8 mouse cellular contexts compared by ENCODE assay signal in the genomic region with DNA sequence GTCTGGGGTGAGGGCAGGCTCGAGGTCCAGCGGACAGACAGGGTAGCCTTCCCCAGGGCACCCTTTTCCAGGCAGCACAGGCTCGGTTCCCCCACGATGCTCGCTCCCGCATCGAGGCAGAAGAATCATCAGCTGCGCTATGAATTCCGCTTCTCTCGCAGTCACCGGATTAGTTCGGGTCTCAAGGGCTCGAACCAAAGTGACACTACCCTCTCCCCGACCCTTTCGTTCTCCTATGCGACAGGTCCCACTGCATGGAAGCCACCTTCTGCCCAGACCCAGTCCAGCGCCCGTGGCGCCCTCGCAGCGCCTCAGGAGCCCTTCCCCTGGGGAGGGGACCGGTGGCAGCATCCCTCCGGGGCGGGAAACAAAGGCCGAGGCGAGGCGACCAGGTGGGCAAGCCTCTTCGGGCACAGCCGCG. TPM values are rescaled to one million over a fixed set of nuclear protein-coding genes. Genes with fewer than 3 reads are reported as not detected.
DNase-seq lines count a peak whose midpoint lies in the region; ATAC-seq and TF ChIP-seq lines count a peak whose summit lies in the region.

No protein-coding gene starts in this region.

- WGBS in hindbrain, embryonic 16.5 days, result 0% methylated on average over 30 of the region's 30 CpGs
- WGBS in midbrain, postnatal 0 days, result under 1% methylated on average over 29 of the region's 30 CpGs

- H3K9ac ChIP-seq in hindbrain, embryonic 16.5 days (ENCODE audit: low read depth, low read length), result peak overlapping the region; percentile 72
- H3K9ac ChIP-seq in midbrain, postnatal 0 days (replicated peaks; ENCODE audit: low read length, poor library complexity, severe bottlenecking), result peak overlapping the region; percentile 78

- no peaks in the 10 kb centered on the region for H3K36me3 ChIP-seq in hindbrain, embryonic 16.5 days (ENCODE audit: control insufficient read depth, insufficient read depth, low read length)
- H3K36me3 ChIP-seq in midbrain, postnatal 0 days (ENCODE audit: insufficient read depth, low read length), result no peaks in the 10 kb centered on the region

- intact Hi-C loops in heart, postnatal 25 days (cut with DNase I), result no loop called here

- DNase-seq in heart, adult 11 months, result peak; percentile 89
- no peak for DNase-seq in heart, postnatal 25 days (ENCODE audit: low spot score)
- peak; percentile 4 for DNase-seq in urinary bladder, postnatal 14 days (ENCODE audit: low spot score)
- no peak for DNase-seq in urinary bladder, adult 2 months (ENCODE audit: low spot score)
- DNase-seq in midbrain, postnatal 0 days (ENCODE audit: low spot score), result peak; percentile 17
- DNase-seq in spleen, adult 12 weeks (ENCODE audit: low spot score), result no peak
- DNase-seq in frontal cortex, adult 2 months (ENCODE audit: extremely low spot score in 1 of 2, low spot score in 1 of 2), result no peak

- H3K27ac ChIP-seq in hindbrain, embryonic 16.5 days (ENCODE audit: low read depth, low read length), result peak overlapping the region; percentile 44
- H3K27ac ChIP-seq in midbrain, postnatal 0 days (ENCODE audit: low read depth, low read length), result peak overlapping the region; percentile 48; the same call in 1 of the 2 replicates

- H3K4me2 ChIP-seq in hindbrain, embryonic 16.5 days (ENCODE audit: low read length), result peak overlapping the region; percentile 67
- peak overlapping the region; percentile 77 for H3K4me2 ChIP-seq in midbrain, postnatal 0 days (ENCODE audit: low read depth, low read length, poor library complexity, severe bottlenecking)

- ATAC-seq in hindbrain, embryonic 16.5 days, result no peak
- peak; percentile 20; the same call in 1 of the 2 replicates for ATAC-seq in midbrain, postnatal 0 days (ENCODE audit: low FRiP score)

- H3K9me3 ChIP-seq in hindbrain, embryonic 16.5 days (ENCODE audit: control insufficient read depth, low read length), result no peaks in the 10 kb centered on the region
- no peaks in the 10 kb centered on the region for H3K9me3 ChIP-seq in midbrain, postnatal 0 days (ENCODE audit: low read length)

- no peaks in the 10 kb centered on the region for H3K27me3 ChIP-seq in hindbrain, embryonic 16.5 days (replicated peaks; ENCODE audit: control insufficient read depth, insufficient read depth, low read length)
- no peaks in the 10 kb centered on the region for H3K27me3 ChIP-seq in midbrain, postnatal 0 days (ENCODE audit: insufficient read depth, low read length)

- TF ChIP-seq CTCF in midbrain, postnatal 0 days (IDR thresholded peaks at IDR 0.05), result no peak

- peak overlapping the region; percentile 64 for H3K4me3 ChIP-seq in hindbrain, embryonic 16.5 days (ENCODE audit: low read length)
- peak overlapping the region; percentile 77 for H3K4me3 ChIP-seq in midbrain, postnatal 0 days (ENCODE audit: low read depth, low read length)

- peaks cover 8% of the 10 kb centered on the region for H3K4me1 ChIP-seq in hindbrain, embryonic 16.5 days (ENCODE audit: control insufficient read depth, insufficient read depth, low read depth, low read length)
- no peaks in the 10 kb centered on the region for H3K4me1 ChIP-seq in midbrain, postnatal 0 days (ENCODE audit: insufficient read depth, low read length)

RNA-seq across cellular contexts. Expression of gene Tmem108, which starts 0.5 kb away (rescaled TPM):
- total RNA-seq in heart, postnatal 25 days (2021), result 1 to 10 TPM; 3.8 to 6.1 TPM
- polyA plus RNA-seq in urinary bladder, adult 2 months (2012; rRNA removed), result 0.72 and 1.0 TPM in 2 replicates
- 29.3 and 31.5 TPM in 2 replicates for polyA plus RNA-seq in hindbrain, embryonic 16.5 days (2015; fragmentation: Nextera tagmentation; extraction: Ambion mirVana)
- 16.9 and 25.2 TPM in 2 replicates for total RNA-seq in midbrain, postnatal 0 days (2014; rRNA removed)
- polyA plus RNA-seq in midbrain, postnatal 0 days (2015; fragmentation: Nextera tagmentation; extraction: Ambion mirVana), result 20.2 and 24.8 TPM in 2 replicates
- 22.4 and 24.7 TPM in 2 replicates for polyA plus RNA-seq in frontal cortex, adult 2 months (2012; rRNA removed)

Comparison
In these comparisons a context has a peak if more than half of its experiments do, and no peak if none do; other contexts are left out.
1. DNase-seq: peak in heart, adult 11 months (single experiment), urinary bladder, postnatal 14 days (single experiment) and midbrain, postnatal 0 days (single experiment); none in heart, postnatal 25 days (single experiment), urinary bladder, adult 2 months (single experiment), spleen, adult 12 weeks (single experiment) and frontal cortex, adult 2 months (0 of 2).
2. RNA of gene Tmem108, which starts 0.5 kb away (polyA plus RNA-seq): 29.3 to 31.5 TPM in hindbrain, embryonic 16.5 days, 20.2 to 24.8 TPM in midbrain, postnatal 0 days and 22.4 to 24.7 TPM in frontal cortex, adult 2 months; 0.72 to 1.0 TPM in urinary bladder, adult 2 months; every median in the first group is over 10 times any median in the second.